Mouse (Mus musculus): ENCODE measurements around the gene Atg10.
"Not testable (repeated sequence)": the region's sequence is repeated elsewhere in the genome, so short reads cannot be mapped to it uniquely, and the experiment has no call there.

The Atg10 gene

DNA sequence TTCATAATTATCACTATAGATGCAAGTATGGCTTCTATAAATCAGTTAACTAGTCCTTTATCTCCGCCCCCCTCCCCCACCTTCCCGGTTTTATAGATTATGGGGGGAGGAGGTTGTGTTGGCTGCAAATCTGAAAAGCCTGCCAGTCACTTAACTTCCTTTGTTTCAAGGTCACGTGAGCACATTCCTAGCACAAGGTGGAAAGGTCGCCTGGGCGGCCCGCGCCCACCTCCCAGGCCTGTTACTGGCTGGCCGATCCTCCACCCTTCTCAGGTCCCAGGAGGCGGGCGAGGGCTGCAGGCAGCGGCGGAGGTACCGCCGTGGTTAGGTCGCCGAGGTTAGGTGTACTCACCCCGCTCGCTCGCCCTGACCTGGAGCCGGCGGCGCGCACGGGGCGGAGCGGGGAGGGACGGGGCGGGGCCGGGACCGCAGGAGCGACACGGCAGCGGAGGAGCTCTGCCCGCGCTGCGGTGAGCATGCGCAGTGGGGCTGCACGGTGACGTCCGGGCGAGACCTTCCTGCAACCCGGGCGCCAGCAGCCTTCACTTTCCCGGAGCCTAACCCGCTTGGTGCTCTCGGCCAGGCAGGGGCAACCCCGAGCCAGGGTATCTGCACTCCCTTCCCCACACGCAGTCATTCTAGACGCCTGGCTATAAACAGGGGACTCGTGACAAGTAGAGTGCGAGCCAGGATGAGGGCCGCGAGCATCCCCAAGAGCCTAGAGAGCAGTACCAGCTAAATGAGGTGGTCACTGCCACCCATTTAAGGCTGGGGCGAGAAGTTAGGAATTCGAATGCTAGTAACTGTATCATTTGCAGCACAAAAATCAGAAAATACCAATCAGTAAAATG is at the start of gene Atg10:
TSS of gene Atg10 (minus strand) at position 382 of the 851 bp plus-strand sequence.
- DNase-seq = peak; percentile 91 to 93

DNA sequence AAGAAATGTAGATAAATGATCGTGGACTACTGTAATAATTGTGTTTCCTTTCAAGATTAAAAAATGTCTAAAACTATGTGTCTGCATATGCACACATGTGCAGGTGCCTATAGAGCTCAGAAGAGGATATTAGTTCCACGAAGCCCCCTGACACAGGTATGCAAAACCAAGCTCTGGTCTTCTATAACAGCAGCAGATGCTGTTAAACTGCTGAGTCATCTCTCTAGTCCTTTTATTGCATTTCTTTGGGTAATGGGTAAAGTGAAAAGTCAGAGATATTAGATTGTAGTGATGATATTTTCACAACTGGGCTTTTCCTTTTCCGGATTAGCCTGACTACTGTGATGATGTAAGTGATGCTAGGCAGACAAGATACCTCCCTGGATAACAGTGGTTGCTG is 28.6 kb upstream of the Atg10 start:
- DNase-seq = no peak

DNA sequence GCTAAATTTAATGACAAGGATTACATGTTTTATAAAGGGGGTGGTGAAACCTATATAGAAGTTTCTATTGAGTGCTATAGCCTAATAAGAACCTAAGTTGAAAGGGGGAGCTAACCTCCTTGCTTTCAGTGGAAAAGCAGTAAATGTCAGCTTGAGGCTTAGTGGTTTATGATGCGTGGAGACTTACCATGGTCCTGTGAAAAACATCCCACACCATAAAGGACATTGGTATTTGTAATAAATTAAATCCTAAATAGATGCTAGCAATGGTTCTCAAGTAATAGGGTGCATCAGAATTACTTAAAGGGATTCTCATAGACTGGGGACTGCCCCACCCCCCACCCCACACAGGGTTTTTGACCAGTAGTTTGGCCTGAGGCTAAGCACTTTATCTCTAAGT is 27.9 kb upstream of the Atg10 start:
- DNase-seq = no peak

DNA sequence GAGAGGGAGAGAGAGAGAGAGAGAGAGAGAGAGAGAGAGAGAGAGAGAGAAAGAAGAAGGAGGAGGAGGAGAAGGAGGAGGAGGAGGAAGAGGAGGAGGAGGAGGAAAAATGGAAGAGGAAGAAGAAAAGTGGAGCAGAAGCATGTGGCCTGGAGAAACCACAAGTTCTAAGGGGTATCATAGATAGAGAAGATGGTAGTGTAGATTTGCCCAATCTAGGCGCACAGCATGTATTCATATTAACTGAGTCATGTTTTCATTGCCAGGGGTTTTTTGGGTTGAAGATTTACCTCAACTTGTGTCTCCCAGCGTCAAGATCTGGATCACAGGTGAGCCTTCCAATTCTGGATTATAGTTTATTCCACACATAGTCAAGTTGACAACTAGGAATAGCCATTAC is 26.3 kb upstream of the Atg10 start:
- not testable (repeated sequence) for DNase-seq

- DNase-seq = no peak
Observed at GRCm38 (mm10) chr13:91246472-91246871, 22.7 kb upstream of the Atg10 start.

DNA sequence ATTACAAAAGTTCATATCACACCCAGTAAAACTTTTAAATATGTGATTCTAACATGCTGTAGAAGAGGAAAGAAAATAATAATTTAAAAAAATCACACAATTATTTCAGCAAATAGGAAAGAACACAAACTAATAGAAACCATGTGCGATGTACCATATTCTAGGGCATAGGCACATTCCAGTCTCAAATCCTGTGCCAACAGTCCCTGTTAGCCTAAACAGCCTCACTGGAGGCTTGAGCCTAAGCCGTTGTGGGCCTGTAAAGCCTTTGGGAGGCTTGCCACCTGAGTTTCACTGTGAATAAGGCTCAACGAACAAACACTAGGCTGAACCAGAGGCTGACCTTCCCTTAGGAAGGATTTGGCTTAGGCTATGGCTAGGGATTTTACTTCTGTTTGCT is 14.2 kb upstream of the Atg10 start:
- DNase-seq = no peak

DNA sequence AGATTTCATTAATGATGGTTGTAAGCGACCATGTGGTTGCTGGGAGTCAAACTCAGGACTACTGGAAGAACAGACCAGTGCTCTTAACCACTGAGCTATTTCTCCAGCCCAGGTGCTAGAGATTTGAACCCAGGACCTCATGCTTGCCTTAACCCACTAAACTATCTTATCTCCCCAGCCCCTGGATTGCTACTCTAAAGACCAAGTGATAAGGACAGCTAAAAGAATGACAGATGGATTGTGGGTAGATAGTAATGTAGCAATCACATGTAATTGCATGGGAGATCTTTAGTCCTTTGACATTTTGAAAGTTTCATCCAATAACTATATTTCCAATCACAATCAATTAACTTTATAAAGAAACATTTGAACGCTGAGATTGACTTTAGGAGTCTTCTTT is 13.1 kb upstream of the Atg10 start:
- DNase-seq = no peak

GRCm38 (mm10) chr13:91224438-91224814 is 658 bp upstream of the Atg10 start:
- DNase-seq = no peak

- DNase-seq = no peak
Observed at GRCm38 (mm10) chr13:91223063-91223462, 705 bp downstream of the Atg10 start.

DNA sequence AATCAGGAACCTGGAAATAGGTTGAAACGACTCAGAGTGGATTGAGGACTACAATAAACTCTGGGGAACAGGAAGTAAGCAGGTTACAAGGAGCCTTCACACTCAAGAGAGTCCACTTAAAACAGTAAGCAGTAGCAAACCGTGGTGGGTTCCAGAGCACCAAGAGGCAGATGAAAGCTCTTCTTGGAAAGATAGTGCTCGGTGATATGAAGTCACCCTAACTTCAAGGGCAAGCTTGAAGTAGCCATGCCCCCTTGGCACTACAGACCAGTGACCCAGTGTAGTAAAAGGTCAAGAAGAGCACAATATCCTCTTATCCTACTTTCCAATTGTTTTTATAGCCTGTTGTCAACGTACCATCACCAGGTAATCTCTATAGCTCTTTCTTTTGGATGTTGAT is 2.1 kb downstream of the Atg10 start:
- no peak for DNase-seq

DNA sequence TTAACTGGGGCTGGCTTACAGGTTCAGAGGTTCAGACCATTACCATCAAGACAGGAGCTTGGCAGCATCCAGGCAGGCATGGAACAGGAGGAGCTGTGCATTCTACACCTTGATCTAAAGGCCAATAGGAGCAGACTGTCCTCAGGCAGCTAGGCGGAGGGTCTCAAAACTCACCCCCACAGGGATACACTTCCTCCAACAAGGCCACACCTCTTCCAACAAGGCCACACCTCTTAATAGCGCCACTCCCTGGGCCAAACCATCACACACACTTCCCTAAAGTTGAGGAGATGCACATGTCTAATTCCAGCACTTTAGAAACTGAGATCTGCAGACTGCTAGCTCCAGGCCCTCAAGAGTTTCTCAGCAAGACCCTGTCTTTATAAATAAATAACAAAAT is 6.1 kb downstream of the Atg10 start:
- no peak for DNase-seq

GRCm38 (mm10) chr13:91216656-91217205 is 7.0 kb downstream of the Atg10 start:
- no peak for DNase-seq

- DNase-seq = no peak
Observed at GRCm38 (mm10) chr13:91212958-91213357, 10.8 kb downstream of the Atg10 start.

- no peak for DNase-seq
Observed at GRCm38 (mm10) chr13:91206237-91206636, 17.5 kb downstream of the Atg10 start.

GRCm38 (mm10) chr13:91202564-91202963 is 21.2 kb downstream of the Atg10 start:
- DNase-seq = no peak

DNA sequence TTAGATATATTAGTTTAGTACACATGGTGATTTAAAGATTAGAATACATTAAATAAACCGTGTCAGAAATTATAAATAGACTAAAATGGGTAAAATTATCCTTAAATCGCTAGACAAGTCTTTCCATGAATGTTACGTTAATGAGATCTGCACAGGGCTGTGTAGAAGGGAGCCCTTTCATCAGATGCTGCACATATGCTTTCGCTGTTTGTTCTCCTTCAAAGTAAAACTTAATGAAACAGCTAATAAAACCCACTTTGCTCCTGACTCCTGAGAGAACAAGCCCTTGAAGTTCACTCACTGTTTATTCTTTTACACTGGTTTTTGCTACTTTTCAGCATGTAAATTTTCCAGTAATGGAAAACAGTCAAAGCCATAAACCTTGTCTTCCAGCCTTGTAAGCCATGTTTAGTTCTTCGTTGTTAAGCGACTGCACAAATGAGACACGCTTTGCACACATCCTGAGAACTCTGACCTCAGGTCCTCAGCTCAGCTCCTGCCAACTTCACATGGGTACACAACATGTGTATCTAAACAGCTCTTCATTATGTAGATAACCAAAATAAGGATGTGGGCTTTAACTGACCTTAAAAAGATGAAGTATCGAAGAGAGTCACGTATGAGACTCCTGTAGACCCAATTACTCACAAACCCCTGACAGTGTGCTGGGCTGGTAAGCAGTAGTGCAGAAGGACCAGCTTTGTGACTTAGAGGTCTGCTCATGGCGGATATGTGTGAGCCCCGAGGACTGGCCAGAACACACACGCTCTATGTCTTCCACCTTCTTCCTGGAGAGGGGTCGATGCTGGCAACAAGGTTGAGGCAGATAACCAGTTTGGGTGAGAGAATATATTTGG is 36.2 kb downstream of the Atg10 start:
- no peak for DNase-seq

DNA sequence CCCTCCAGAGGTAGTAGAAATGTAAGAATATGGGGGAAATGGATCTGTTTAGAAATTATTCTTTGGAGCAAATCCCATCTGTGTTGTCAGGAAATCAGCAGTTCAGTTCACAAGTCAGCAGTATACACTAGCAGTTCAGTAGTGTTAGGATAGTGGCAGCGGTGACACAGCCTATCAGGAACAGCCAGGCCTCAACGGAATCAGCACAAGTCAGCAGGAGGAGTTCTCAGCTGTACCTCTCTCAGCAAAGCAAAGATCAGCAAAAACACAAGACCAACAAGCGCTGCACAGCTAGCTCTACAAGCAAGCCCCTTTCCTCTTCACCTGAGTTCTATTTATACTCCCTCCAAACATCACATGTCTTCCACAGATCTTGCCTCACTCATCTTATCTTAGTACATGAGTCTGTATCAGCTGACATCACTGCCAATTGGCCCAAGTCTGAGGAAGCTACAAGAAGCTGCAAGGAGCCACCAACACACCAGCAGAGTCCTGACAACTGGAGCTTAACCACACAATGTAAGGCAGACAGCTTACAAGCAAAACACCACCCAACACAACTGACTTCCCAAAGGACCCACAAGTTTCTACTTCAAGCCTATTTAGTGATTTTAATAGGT is 38.4 kb downstream of the Atg10 start:
- no peak for DNase-seq

DNA sequence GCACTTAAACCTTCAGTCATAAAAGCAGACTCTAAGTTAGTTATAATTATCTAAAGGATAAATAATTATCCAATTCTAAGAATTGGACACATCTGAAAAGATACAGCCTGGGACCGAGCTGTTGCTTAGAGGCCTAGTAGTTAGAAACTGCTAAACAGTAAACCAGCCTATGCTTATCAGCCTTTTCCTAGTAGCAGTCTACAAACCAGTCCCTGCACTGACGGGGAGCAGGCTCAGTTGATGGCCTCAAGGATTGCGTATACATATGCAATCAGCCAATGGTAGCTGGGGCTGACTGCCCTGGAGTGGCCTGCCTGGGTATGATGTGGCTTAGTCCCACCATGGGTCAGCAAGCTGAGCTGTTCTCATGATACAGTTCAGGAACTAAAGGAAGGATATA is 39.5 kb downstream of the Atg10 start:
- no peak for DNase-seq

DNA sequence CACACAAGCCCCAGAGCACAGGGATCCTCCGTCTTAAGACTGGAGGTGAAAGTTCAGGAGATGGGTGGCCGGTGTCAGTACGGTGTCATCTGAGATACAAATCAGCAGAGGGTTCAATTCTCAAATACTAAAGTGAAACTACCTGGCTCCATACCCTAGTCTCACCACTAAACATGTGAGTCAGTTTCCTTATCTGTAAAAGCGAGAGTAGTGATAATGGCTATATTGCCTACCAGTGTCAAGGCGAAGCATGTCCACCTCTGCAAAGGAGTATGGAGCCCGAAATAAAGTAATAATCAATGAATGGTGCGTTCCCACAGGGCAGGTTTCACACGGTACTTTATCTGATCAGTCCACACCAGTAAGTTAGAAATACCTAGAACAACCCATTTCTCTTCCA is 43.4 kb downstream of the Atg10 start:
- DNase-seq = no peak

DNA sequence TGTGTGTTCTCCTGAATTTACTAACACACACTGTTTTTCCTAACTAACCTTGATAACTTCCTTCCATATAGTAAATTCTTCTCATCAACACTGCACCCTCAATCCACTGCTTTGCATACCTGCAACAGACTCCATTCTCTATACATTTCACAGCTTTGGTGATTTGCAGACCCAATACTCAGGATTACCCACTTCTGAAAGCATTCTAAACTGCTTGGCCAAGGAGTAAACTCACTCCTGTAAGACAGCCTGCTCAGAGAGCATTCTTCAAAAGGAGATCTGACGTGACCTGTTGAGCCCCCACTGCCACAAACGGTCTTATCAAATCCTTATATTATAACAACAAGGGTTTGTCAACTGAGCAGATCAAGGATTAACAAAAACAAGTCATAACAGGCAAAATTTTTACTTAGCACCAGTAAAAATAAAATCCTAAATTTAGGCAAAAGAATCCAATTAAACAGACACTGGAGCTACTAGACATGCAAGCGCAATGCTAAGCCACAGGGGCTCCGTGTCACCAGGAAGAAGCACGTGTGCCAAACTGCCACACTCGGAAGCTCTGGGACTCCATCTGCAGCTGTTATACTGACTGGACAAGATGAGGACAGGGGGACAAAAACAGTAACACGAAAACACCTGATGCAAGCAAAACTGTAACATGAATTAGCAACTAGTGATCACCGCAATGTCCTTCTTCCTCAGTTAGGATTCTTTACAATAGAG is 44.4 kb downstream of the Atg10 start:
- DNase-seq = no peak

DNA sequence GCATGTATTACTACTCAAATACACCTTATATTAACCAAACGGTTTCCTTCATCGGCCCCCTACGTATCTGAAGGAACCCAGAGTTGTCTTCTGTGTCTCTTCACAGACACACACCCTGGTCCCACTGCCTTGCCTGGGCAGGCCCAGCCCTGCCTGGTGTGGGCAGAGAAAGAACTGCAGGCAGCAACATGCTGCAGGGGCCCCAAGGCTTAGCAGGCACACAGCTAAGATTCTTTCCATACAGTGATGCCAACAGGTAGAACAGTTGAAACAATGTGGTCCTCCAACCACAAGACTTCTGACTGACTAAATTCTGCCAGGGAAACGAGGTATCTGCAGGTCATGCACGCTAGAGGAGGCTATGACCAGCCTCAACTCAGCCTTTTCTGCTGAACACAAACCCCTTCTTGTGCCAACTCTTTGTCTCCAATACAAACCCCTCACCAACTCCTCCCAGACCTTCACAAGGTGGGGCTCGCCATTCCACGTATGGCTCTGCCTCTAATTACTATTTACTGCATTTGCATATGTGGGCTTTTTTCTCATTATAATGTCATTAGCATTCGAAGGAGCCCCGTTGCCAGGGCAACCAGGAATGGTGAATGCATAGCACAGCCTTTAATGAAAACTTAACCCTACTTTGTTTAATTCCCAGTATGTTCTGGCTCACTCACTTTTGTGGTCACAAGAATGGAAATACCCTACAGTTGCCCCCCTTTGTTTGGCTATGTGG is 45.2 kb downstream of the Atg10 start:
- no peak for DNase-seq

DNA sequence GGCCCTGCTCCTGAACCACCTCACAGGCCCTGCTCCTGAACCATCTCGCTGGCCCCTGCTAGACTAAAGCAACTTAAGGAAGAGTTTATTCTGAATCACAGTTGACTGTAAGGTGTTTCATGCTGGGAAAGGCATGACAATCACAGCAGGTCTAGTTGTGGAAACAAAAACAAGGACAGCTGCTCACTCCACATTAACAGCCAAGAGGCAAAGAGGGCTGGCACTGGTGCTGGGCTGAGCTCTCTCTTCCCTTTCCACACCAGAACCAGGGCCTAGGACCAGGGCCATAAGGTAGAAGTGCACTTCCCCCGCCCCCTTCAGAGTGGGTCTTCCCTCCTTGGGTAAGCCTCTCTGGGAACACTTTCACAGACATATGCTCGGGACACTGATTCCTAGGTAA is 48.4 kb downstream of the Atg10 start:
- no peak for DNase-seq

Data from thymus, adult 18-20 months (tissue).